Mouse (Mus musculus): ENCODE results near the gene Rom1. TPM values are rescaled to one million over a fixed set of nuclear protein-coding genes. Genes with fewer than 3 reads are reported as not detected.
A peak's percentile ranks its signal among the peaks of the same experiment; 100 is the strongest.
"Not testable (repeated sequence)": the region's sequence is repeated elsewhere in the genome, so short reads cannot be mapped to it uniquely, and the experiment has no call there.

The Rom1 gene
- polyA plus RNA-seq (2014; fragmentation: Nextera tagmentation; extraction: Ambion mirVana), result 1.4 and 1.6 TPM in 2 replicates

- H3K27me3 ChIP-seq (ENCODE audit: control insufficient read depth, insufficient read depth, low read length), result no peaks in the 10 kb centered on the region
- H3K36me3 ChIP-seq (replicated peaks; ENCODE audit: control insufficient read depth, insufficient read depth), result peaks cover 25% of the 10 kb centered on the region
- WGBS, result 1% methylated on average over 63 of the region's 74 CpGs
- H3K9ac ChIP-seq, result peak within 1 kb of the TSS; percentile 69
- H3K4me3 ChIP-seq (replicated peaks; ENCODE audit: low read length), result peak within 1 kb of the TSS; percentile 50
- ATAC-seq (ENCODE audit: low FRiP score), result peak; percentile 64
- H3K4me2 ChIP-seq (replicated peaks), result peak within 1 kb of the TSS; percentile 73
- H3K9me3 ChIP-seq (ENCODE audit: control insufficient read depth, low read length), result no peaks in the 10 kb centered on the region
- peak; percentile 35 for DNase-seq (ENCODE audit: low spot score)
- H3K27ac ChIP-seq, result 0 out of 2 replicates have a peak within 1 kb of the TSS, but pooled peaks have one; percentile 5
- 0 out of 2 replicates have a peak, but pooled peaks cover 11% of the 10 kb centered on the region for H3K4me1 ChIP-seq (replicated peaks; ENCODE audit: control insufficient read depth, insufficient read depth, low read length)
These were observed at the start of gene Rom1, which contains the start of gene Eml3 for GRCm38 (mm10) chr19:8929224-8930088. Gene Rom1, minus strand, starts transcription at chr19:8929356. Gene Eml3, plus strand, starts transcription at chr19:8929552.

GRCm38 (mm10) chr19:8976535-8976934 lies 47.4 kb upstream of the Rom1 start:
- Histone ChIP-seq H3K9ac (no peak overlapping the region), H3K9me3 (ENCODE audit: control insufficient read depth, low read length) (no peaks in the 10 kb centered on the region), H3K4me2 (replicated peaks) (no peak overlapping the region), H3K4me1 (replicated peaks; ENCODE audit: control insufficient read depth, insufficient read depth, low read length) (peaks cover 4% of the 10 kb centered on the region; the same call in 1 of the 2 replicates), H3K27me3 (ENCODE audit: control insufficient read depth, insufficient read depth, low read length) (no peaks in the 10 kb centered on the region), H3K27ac (no peak overlapping the region), H3K36me3 (replicated peaks; ENCODE audit: control insufficient read depth, insufficient read depth) (peaks cover 94% of the 10 kb centered on the region), H3K4me3 (replicated peaks; ENCODE audit: low read length) (no peak overlapping the region)
- peak; percentile 70 for DNase-seq (ENCODE audit: low spot score)
- 63% methylated on average over 3 of the region's 3 CpGs for WGBS
- ATAC-seq (ENCODE audit: low FRiP score), result peak; percentile 64; the same call in 1 of the 2 replicates

GRCm38 (mm10) chr19:8975491-8975890 lies 46.3 kb upstream of the Rom1 start:
- ATAC-seq (ENCODE audit: low FRiP score) (no peak), DNase-seq (ENCODE audit: low spot score) (no peak)
- H3K27ac ChIP-seq, result no peak overlapping the region
- 96% methylated on average over 2 of the region's 2 CpGs for WGBS
- no peak overlapping the region for H3K4me3 ChIP-seq (replicated peaks; ENCODE audit: low read length)
- H3K27me3 ChIP-seq (ENCODE audit: control insufficient read depth, insufficient read depth, low read length), result no peaks in the 10 kb centered on the region
- H3K9ac ChIP-seq, result no peak overlapping the region
- H3K4me1 ChIP-seq (replicated peaks; ENCODE audit: control insufficient read depth, insufficient read depth, low read length), result no peaks in the 10 kb centered on the region; the same call in 1 of the 2 replicates
- peaks cover 98% of the 10 kb centered on the region for H3K36me3 ChIP-seq (replicated peaks; ENCODE audit: control insufficient read depth, insufficient read depth)
- H3K9me3 ChIP-seq (ENCODE audit: control insufficient read depth, low read length), result no peaks in the 10 kb centered on the region
- no peak overlapping the region for H3K4me2 ChIP-seq (replicated peaks)

- DNase-seq (ENCODE audit: low spot score), result no peak
- H3K4me1 ChIP-seq (replicated peaks; ENCODE audit: control insufficient read depth, insufficient read depth, low read length), result no peaks in the 10 kb centered on the region
- ATAC-seq (ENCODE audit: low FRiP score), result no peak
- H3K36me3 ChIP-seq (replicated peaks; ENCODE audit: control insufficient read depth, insufficient read depth), result peaks cover 98% of the 10 kb centered on the region
- no peak overlapping the region for H3K4me2 ChIP-seq (replicated peaks)
- no peak overlapping the region for H3K4me3 ChIP-seq (replicated peaks; ENCODE audit: low read length)
- H3K27me3 ChIP-seq (ENCODE audit: control insufficient read depth, insufficient read depth, low read length), result no peaks in the 10 kb centered on the region
- H3K27ac ChIP-seq, result no peak overlapping the region
- 88% methylated on average over 1 of the region's 1 CpGs for WGBS
- H3K9me3 ChIP-seq (ENCODE audit: control insufficient read depth, low read length), result no peaks in the 10 kb centered on the region
- no peak overlapping the region for H3K9ac ChIP-seq
These were observed 45.5 kb upstream of the Rom1 start for GRCm38 (mm10) chr19:8974638-8975037.

GRCm38 (mm10) chr19:8972491-8972890 lies 43.3 kb upstream of the Rom1 start:
- not testable (repeated sequence) for H3K4me2 ChIP-seq (replicated peaks); H3K27ac ChIP-seq; H3K27me3 ChIP-seq (ENCODE audit: control insufficient read depth, insufficient read depth, low read length); H3K9me3 ChIP-seq (ENCODE audit: control insufficient read depth, low read length); DNase-seq (ENCODE audit: low spot score); H3K4me3 ChIP-seq (replicated peaks; ENCODE audit: low read length); H3K9ac ChIP-seq; ATAC-seq (ENCODE audit: low FRiP score)
- Histone ChIP-seq H3K4me1 (replicated peaks; ENCODE audit: control insufficient read depth, insufficient read depth, low read length) (peaks cover 10% of the 10 kb centered on the region), H3K36me3 (replicated peaks; ENCODE audit: control insufficient read depth, insufficient read depth) (peaks cover 91% of the 10 kb centered on the region)
- WGBS, result 92% methylated on average over 8 of the region's 8 CpGs

- no peak overlapping the region for H3K27ac ChIP-seq
- H3K4me2 ChIP-seq (replicated peaks), result peak overlapping the region; percentile 90
- DNase-seq (ENCODE audit: low spot score) (no peak), ATAC-seq (ENCODE audit: low FRiP score) (no peak)
- H3K36me3 ChIP-seq (replicated peaks; ENCODE audit: control insufficient read depth, insufficient read depth), result peaks cover 78% of the 10 kb centered on the region
- H3K9ac ChIP-seq, result peak overlapping the region; percentile 95
- H3K4me3 ChIP-seq (replicated peaks; ENCODE audit: low read length), result peak overlapping the region; percentile 85
- peaks cover 20% of the 10 kb centered on the region for H3K4me1 ChIP-seq (replicated peaks; ENCODE audit: control insufficient read depth, insufficient read depth, low read length)
- 14% methylated on average over 9 of the region's 9 CpGs for WGBS
- H3K9me3 ChIP-seq (ENCODE audit: control insufficient read depth, low read length), result no peaks in the 10 kb centered on the region
- no peaks in the 10 kb centered on the region for H3K27me3 ChIP-seq (ENCODE audit: control insufficient read depth, insufficient read depth, low read length)
These were observed 38.7 kb upstream of the Rom1 start for GRCm38 (mm10) chr19:8967893-8968292.

GRCm38 (mm10) chr19:8967373-8967743 lies 38.2 kb upstream of the Rom1 start:
- peaks cover 78% of the 10 kb centered on the region for H3K36me3 ChIP-seq (replicated peaks; ENCODE audit: control insufficient read depth, insufficient read depth)

GRCm38 (mm10) chr19:8966590-8967372 lies 37.6 kb upstream of the Rom1 start, which contains the start of gene Eef1g:
Gene Eef1g, plus strand, starts transcription at chr19:8967041.
- no peaks in the 10 kb centered on the region for H3K9me3 ChIP-seq (ENCODE audit: control insufficient read depth, low read length)
- peaks cover 78% of the 10 kb centered on the region for H3K36me3 ChIP-seq (replicated peaks; ENCODE audit: control insufficient read depth, insufficient read depth)
- peak; percentile 99 for ATAC-seq (ENCODE audit: low FRiP score)
- no peaks in the 10 kb centered on the region for H3K27me3 ChIP-seq (ENCODE audit: control insufficient read depth, insufficient read depth, low read length)
- H3K4me1 ChIP-seq (replicated peaks; ENCODE audit: control insufficient read depth, insufficient read depth, low read length), result peaks cover 20% of the 10 kb centered on the region
- peak within 1 kb of the TSS; percentile 85 for H3K27ac ChIP-seq
- H3K4me2 ChIP-seq (replicated peaks), result peak within 1 kb of the TSS; percentile 90
- H3K4me3 ChIP-seq (replicated peaks; ENCODE audit: low read length), result peak within 1 kb of the TSS; percentile 85
- peak within 1 kb of the TSS; percentile 95 for H3K9ac ChIP-seq
- 1% methylated on average over 52 of the region's 52 CpGs for WGBS
- peak; percentile 94 for DNase-seq (ENCODE audit: low spot score)

More at GRCm38 (mm10) chr19:8967373-8967743, 38.2 kb upstream of the Rom1 start:
- no peak for ATAC-seq (ENCODE audit: low FRiP score)
- Histone ChIP-seq H3K4me2 (replicated peaks) (peak overlapping the region; percentile 90), H3K4me1 (replicated peaks; ENCODE audit: control insufficient read depth, insufficient read depth, low read length) (peaks cover 20% of the 10 kb centered on the region), H3K4me3 (replicated peaks; ENCODE audit: low read length) (peak overlapping the region; percentile 85), H3K9me3 (ENCODE audit: control insufficient read depth, low read length) (no peaks in the 10 kb centered on the region), H3K27ac (peak overlapping the region; percentile 85), H3K9ac (peak overlapping the region; percentile 95), H3K27me3 (ENCODE audit: control insufficient read depth, insufficient read depth, low read length) (no peaks in the 10 kb centered on the region)
- 0% methylated on average over 8 of the region's 8 CpGs for WGBS
- no peak for DNase-seq (ENCODE audit: low spot score)

GRCm38 (mm10) chr19:8966198-8966589 lies 37.0 kb upstream of the Rom1 start:
- peak overlapping the region; percentile 48 for H3K4me2 ChIP-seq (replicated peaks)
- peak overlapping the region; percentile 85 for H3K4me3 ChIP-seq (replicated peaks; ENCODE audit: low read length)
- peaks cover 20% of the 10 kb centered on the region for H3K4me1 ChIP-seq (replicated peaks; ENCODE audit: control insufficient read depth, insufficient read depth, low read length)
- no peaks in the 10 kb centered on the region for H3K27me3 ChIP-seq (ENCODE audit: control insufficient read depth, insufficient read depth, low read length)
- H3K36me3 ChIP-seq (replicated peaks; ENCODE audit: control insufficient read depth, insufficient read depth), result peaks cover 78% of the 10 kb centered on the region
- H3K9ac ChIP-seq, result peak overlapping the region; percentile 57
- no peak for DNase-seq (ENCODE audit: low spot score)
- WGBS, result 43% methylated on average over 5 of the region's 5 CpGs
- no peak for ATAC-seq (ENCODE audit: low FRiP score)
- no peaks in the 10 kb centered on the region for H3K9me3 ChIP-seq (ENCODE audit: control insufficient read depth, low read length)
- peak overlapping the region; percentile 79 for H3K27ac ChIP-seq
